Mouse (Mus musculus) left cerebral cortex, postnatal 4 days (tissue): ENCODE measurements around the gene Sapcd1. TPM values are rescaled to one million over a fixed set of nuclear protein-coding genes. Genes with fewer than 3 reads are reported as not detected.
A peak's percentile ranks its signal among the peaks of the same experiment; 100 is the strongest.

ENCODE experiments used
- DNase-seq: peaks from one replicate; pipeline ENCODE4 v3.0.0-alpha.2; 2022
- intact Hi-C: fragments of 180-260 bp; cut with DNase I; formaldehyde crosslinking; loops from one replicate; pipeline ENCODE4 v1.15.1; 2025
- total RNA-seq, 2 experiments: library from RNA; stranded (reverse); gene quantifications; 2 replicates each; pipeline ENCODE4 v1.2.3; 2021

The Sapcd1 gene
- total RNA-seq, 2 experiments from 2014 or later = 0.98 to 0.99 TPM

DNA sequence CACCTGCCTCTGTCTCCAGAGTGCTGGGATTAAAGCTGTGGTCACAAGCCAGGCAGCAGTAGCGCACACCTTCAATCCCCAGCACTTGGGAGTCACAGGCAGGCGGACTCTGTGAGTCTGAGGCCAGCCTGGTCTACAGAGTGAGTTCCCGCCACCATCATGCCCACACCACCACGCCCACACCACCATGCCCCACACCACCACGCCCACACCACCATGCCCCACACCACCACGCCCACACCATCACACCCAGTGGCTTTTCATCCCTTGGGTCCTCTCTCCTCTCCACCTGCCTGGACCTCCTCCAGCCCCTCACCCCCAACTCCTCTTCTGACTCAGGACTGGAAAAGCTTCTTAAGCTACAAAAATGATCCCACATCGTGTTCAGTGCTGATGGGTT, 4.1 kb upstream of the Sapcd1 start:
- intact Hi-C loops = no loop called here
- no peak for DNase-seq

DNA sequence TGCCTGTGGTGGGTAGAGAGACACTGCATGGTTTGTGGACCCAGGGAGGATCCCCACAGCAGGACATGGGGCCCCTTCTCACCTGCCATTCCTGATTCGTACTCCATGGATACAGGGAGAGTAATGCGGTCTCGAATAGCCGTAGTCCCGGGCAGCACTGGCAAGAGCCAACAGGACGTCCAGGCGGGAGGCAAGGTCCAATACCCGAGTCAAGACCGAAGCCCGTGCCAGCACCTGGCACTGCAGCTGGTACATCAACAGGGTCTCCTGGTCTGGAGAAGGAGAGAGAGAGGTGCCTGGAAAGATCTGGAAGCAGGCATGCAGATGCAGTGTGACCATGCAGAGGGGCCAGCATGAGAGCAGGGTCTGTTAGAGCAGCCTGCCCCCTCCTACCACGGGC, 3.5 kb upstream of the Sapcd1 start:
- intact Hi-C loops = no loop called here
- no peak for DNase-seq

DNA sequence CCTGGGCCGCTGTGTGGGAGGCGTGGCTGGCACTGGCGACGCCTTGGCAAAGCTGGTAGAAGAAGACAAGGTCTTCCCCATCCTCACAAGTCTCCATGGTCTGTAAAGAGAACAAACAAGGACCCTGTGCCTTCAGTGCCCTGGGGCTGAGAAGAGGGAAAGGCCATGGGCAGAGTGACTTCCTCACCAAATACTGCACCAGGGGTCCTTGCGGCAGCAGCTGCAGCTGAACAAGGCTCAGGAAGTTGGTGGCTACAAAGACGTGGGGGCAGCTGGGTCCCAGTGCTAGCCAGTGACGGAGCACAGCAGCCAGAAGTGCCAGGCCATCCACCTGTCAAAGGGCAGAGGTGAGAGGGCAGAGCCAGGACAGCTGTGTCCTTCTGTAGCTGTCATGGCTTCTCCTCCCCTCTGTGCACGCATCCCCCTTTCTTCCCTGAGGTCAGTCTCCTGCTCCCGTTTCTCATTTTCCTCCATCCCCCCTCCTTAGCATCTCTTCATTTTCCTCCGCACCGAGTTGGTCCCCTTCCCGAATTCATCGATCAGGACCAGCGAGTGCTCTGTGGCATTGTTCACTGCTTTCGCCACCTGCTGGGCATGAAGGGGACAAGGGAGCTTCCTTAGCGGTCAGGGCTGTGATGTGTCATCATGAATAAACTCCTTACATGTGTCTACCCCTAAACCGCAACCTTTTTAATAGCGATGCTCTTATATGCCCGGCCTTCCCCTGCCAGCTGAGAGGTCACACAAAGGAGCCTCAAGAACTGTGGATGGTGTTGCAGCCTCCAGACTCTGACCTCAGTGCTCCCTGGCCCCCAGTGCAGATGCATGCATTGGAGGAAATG, 2.1 kb upstream of the Sapcd1 start:
- no peak for DNase-seq
- intact Hi-C loops = no loop called here

DNA sequence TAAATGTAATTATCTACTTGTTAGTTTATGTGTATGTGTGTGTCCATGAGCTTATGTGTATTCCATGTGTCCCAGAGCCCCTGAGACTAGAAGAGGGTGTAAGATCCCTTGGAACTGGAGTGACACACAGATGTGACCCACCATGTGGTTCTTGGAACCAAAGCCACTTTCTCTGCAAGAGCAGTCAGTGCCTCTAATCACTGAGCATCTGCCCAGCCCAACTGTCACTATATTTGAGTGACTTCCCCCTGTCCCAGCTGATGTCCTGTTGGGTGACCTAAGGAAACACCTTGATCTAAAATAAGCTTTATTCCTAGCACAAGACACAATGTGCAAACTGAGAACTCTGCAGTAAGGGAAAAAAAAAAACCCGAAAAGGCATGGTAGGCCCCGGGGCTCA, 499 bp upstream of the Sapcd1 start:
- DNase-seq = no peak
- intact Hi-C loops = no loop called here

DNA sequence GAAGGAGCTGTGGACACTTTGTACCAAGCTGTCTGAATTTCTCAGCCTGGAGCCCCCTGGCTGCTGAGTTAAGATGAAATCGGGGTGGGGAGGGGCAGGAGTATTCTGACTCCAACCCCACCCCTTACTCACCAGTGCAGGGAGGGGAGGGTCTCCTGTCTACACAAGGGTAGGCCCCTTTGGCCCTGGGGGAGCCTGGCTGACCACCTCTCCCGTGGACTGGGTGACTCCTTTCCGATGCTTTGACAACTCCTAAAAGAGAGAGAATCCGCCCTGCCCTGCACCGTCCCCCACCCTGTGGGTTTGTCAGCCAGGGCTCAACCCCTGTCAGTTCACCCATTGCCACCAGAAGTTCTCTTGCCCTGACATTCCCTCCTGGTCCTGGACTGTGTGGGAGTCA, 1.6 kb downstream of the Sapcd1 start:
- DNase-seq = no peak
- intact Hi-C loops = no loop called here

DNA sequence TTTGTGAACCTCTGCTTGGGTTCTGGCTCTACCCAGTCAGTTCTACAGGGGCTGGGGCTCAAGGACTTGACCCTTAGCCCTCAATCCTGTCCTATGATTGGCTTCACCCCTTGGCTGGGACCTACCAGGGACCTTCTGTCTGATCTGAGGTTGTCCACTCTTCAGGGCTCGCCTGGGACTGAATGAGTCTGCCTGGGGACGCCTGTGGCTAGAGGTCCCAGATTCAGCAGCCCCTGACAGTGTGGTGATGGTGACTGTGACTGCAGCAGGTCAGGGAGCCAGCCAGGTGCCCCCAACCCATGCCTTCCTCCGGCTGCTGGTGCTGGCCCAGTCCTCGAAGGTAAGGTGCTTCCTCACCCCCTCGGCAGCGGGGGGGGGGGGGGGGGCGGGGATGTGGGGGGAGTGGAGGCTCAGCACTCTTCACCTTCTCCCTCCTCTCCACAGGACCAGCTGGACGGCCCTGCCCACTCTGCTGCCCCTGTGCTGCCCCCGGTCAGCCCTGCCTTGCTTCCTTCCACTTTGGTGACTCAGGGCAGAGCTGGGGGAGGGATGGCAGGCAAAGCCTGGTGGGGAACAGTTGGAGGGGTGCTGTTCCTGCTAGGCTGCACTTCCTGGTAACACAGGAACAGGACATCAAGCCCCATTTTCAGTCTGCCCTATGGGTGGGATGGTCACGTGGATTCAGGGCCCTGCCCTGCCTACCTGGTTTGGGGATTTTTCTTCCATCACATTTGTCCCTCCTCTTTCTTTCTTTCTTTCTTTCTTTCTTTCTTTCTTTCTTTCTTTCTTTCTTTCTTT, 2.9 kb downstream of the Sapcd1 start:
- no peak for DNase-seq
- intact Hi-C loops = no loop called here

DNA sequence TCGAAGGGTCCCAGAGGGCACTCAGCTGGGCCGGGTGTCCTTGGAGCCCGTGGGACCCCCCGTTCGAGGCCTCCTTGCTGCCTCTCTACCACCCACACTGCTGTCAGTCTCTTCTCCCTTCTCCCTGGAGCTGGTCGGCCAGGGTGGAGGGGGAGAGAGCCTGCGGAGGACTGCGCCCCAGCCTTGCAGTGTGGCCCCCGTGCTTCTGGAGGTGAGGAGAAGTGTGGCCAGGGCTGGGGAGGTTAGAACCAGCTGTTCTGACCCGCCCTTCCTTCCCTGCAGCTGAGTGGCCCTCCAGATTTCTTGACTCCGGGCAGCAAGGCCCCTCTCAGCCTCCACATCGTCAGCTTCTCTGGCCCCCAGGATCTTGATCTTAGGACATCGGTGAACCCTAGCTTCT, 3.6 kb downstream of the Sapcd1 start:
- intact Hi-C loops = no loop called here
- DNase-seq = no peak

DNA sequence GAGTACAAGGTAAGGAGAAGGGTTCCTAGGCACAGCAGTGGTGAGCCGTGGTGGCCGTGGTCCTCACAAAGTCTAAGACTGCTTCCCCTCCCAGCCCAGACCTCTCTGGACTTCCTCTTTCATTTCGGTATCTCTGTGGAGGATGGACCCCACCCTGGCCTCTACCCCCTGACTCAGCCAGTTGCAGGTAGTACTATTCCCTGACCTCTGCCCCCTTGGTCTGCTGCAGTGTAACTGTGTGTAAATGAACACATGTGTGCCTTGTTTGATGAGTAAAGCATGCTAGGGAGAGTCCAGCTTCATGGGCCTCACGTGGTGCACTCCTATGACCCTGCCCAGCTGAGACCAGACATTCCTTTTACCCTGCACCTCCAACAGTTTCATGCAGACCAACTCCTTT, 4.1 kb downstream of the Sapcd1 start:
- no peak for DNase-seq
- intact Hi-C loops = no loop called here

DNA sequence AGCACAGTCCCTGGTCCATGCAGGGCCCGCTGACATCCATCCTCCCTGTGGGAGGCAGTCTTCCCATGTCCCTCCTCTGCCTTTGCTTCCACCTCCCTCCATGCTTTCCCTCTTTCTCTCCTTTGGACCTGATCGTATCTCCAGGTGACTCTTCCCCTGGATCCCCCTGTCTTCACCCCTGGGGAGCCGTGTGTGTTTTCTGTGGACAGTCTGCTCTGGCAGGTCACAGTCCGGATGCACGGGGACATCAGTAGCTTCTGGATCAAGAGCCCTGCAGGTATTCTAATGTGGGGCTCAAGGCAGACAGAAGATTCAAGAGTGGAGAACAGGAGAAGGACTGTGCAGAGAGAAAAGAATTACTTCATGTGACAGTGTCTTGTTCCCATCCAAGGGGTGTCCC, 4.6 kb downstream of the Sapcd1 start:
- intact Hi-C loops = no loop called here
- DNase-seq = no peak

DNA sequence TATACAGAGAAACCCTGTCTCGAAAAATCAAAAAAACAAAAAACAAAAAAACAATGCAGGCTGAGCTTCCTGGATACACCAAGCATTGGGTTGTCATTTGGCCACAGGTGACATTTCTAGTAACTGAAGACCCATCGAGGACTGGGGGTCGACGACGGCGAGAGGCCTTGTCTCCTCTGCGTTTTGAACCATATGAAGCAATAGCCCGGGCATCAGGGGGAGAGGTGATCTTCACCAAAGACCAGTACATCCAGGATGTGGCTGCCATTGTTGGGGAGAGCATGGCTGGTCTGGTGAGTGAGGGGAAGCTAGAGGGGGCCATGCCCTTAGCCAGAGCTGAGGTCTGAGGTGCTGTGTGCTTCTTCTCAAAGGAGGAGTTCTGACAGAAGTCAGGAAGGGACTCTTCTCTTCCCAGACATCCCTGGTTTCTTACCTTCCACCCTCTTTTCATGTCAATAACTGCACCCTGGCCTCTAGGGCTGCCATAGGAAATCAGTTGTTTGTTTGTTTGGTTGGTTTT, 5.2 kb downstream of the Sapcd1 start:
- DNase-seq = no peak
- intact Hi-C loops = no loop called here

DNA sequence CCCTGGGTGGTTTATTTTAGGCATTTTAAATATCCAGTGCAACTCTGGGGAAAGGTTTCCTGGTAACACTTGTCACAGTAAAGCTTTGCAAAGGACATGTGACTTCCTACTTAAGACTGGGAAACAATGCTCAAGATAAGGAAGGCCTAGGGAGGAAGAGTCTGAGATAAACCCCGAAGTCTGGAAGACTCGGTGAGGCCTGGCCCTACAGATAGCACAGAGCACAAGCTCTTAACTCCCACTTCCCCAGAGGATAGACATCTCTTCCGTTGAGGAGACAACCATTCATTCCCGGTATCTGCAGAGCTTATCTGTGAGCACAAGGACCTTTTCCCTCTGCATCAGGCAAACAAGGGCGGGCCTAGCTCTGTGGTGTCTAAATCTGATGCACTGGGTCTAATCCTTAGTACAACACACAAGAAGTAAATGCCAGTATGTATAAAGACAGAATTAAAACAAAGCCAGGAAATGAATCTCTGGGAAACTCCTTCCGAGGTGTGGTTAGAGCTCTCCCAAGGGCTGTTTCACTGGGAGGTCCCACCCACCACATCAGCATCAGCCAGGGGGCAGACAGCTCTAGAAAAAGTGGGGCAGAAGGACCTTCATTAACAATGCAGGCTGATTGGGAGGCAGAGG, 5.9 kb downstream of the Sapcd1 start:
- no peak for DNase-seq
- intact Hi-C loops = loop anchor here (1.0 kb wide), 1 partner anchor 37 kb away; the partner anchor contains the start of gene Ddah2

DNA sequence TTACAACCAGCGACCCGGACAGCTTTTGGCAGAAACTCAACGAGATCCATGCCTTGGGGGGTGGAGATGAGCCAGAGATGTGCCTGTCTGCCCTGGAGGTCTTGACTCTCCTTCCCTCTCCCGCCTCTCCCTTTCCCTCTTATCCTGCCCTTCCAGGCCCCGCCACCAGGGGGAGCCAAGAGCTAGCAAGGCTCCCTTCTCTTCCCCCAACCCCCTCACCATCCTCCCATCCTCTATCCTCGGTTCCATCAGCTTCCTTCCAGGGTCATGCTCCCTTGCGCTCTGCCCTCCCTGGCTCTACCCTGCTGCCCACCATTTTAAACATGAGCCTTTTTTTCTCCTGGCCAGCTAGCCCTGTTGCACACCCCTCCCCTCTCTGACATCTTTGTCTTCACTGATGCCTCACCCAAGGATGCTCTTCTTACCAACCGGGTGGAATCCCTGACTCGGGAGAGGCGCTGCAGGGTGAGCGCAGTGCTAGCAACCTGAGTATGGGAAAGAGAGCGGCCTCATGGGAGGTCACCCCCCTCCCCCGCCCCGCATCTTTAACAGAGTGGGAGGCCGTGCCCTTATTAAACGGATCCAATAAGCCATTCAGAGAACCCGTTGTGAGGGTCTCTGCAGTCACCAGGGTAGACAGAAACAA, 6.5 kb downstream of the Sapcd1 start:
- intact Hi-C loops = loop anchor here (1.0 kb wide), 1 partner anchor 38 kb away; the partner anchor contains the start of gene Ddah2
- peak; percentile 95 for DNase-seq

DNA sequence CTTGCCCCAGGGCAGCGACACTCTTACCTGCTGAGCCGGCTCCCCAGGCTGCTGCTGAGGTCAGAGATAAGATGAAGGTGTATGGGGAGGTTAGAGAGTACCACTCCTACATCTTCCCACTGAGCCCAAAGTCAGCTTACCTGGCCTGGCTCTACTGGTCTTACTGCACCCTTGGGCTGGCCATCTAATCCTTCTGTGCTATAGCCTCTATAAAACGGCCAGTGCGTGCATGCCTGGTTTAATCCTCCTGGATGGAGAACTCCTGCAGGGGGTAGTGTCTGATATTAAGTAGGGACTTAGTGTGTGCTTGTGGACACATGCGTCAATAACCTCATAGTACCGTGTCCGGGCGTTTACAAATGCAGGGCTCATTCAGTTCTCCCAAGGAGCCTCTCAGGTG, 7.3 kb downstream of the Sapcd1 start:
- DNase-seq = no peak
- intact Hi-C loops = no loop called here

DNA sequence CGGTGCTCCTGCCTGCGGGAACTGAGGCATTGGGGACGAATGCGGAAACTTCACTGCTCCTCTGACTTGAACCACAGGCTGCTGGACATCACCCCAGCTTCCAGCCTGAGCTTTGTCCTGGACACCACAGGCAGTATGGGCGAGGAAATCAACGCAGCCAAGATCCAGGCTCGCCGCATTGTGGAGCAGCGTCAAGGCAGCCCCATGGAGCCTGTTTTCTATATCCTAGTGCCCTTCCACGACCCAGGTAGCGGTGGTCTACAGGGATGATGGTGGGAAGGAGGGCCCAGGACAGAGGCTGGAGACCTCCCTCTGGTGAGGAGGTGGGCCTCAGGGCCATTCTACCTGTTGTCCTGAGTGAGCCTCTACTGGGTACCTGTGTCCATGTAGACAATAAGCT, 7.9 kb downstream of the Sapcd1 start:
- intact Hi-C loops = no loop called here
- no peak for DNase-seq

DNA sequence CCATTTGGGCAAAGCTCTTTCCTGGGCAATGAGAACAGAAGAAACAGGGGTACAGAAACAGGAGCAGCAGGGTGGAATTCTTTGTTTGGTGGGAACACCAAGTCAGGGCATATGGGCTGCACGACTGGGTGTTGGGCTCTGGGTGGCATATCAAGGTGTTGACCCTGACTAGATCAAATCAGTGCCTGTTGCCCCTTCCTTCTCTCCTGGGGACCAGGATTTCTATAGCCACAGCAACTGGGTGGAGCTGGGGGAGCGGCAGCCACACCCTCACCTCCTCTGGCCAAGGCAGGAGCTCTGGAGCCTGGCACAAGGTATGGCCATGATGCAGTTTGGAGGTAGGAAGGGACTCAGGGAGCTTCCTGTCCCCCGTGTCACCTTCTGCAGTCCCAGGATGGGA, 9.6 kb downstream of the Sapcd1 start:
- DNase-seq = no peak
- intact Hi-C loops = no loop called here

DNA sequence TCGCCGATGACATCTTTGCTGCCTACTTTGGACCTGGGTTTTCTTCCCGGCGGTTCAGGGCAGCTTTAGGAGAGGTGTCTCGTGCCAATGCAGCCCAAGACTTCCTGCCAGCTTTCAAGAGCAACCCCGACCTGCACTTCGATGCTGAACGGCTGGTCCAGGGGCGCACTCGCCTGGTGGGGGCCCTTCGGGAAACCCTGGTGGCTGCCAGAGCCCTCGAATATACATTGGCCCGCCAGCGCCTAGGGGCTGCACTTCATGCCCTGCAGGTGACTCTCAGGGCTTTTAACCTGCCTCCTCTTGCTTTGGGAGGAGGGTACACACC, 10.1 kb downstream of the Sapcd1 start:
- intact Hi-C loops = no loop called here

DNA sequence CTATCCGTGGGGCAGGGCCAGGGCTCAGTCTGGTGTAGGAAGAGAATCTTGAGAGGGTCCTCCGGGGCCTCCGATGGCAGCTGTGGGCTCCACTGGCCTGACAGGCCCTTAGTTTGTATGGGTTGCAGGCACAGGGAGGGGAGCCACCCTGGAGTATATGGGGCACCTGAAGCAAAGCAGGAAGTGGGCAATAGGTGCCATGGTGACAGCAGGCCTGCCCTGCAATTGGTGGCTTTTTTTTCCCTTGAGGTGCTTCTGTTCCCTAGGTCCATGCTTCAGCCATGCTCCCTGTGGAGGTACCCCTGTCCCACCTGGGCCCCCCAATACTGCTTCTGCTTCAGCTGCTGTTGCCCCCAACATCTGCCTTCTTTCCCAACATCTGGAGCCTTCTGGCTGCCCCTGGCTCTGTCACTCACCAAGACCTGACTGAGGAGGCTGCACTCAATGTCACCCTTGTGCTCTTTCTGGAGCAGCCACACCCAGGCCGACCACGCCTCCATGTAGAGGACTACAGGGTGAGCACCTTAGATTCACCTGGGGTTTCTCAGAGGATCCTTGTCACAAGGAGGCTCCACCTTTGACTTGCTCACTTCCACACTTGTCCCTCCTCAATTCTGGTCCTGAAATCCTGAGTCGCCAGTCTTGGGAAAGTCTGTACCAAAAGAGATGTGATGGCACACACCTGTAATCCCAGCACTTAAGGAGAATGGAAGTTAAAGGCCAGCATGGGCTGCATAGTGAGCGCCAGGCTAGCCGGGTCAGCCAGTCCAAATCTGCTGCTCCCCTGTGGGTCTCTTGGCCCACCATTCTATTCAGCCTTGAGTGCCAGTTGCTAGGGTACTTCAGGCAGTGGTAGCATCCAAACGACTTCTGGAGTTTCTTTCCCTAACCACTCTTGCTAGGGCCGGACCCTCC, 10.8 kb downstream of the Sapcd1 start:
- intact Hi-C loops = no loop called here
- no peak for DNase-seq

More for the DNA sequence above, 10.1 kb downstream of the Sapcd1 start:
- no peak for DNase-seq

DNA sequence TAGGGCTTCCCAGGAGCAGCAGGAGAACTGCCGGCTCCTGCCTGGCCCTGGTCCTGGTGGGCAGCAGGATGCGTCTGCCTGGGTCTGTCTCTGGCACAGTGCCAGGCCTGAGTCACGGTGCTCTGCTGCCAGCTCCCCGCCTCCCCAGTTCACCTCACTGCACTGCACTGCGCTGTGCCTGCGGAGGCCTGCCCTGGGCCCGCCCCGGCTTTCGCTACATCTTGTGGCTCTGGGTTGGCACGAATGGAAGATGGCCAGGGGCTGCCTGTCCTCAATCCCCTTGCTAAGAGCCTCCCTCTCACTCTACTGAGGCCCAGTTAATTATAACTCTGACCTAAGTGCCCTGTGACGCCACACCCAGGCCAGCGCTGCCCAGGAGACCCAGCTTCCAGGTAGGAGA, 11.4 kb downstream of the Sapcd1 start, which contains the start of gene Vwa7:
Gene Vwa7, plus strand, starts transcription at position 204 of the 400 bp plus-strand sequence.
- peak; percentile 92 for DNase-seq
- intact Hi-C loops = no loop called here

DNA sequence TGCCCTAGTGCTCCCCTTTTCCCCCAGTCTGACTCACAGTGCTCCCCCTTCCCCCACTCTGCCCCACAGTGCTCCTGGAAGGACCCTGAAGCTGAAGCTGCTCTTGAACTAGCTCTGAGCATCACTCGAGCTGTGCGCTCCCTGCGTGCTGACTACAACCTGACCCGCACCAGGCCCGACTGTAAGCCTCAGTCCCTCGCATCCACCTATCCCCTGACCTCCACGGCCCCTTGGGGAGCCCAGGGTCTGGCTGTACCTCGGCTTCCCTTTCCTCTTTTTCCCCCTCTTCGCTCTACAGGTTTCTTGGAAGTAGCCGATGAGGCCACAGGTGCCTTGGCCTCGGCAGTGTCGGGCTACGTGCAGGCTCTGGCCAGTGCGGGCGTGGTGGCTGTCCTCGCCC, 12.5 kb downstream of the Sapcd1 start:
- no peak for DNase-seq
- intact Hi-C loops = no loop called here

DNA sequence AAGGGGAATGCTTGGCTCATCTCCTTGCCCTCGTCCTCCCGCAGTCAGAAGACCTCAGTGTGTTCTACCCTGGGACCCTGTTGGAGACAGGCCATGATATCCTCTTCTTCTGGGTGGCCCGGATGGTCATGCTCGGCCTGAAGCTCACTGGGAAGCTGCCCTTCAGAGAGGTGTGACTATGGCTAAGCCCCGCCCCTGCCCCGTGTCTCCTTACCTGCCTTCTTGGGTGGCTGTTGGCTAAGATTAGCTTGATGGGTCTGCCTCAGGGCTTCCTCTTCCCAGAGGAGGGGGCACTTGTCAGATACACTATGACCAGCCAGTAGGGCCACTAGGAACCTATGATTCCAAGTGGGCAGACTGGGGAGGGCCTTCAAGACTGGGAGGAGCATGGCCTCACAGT, 14.6 kb downstream of the Sapcd1 start:
- intact Hi-C loops = loop anchor here (5.0 kb wide), 1 partner anchor 99 kb away; no protein-coding TSS in a partner anchor
- DNase-seq = no peak
